ENCODE assay signal across 9 mouse cellular contexts in genomic region chr11:23679044-23679642, GRCm38 (mm10). TPM values are rescaled to one million over a fixed set of nuclear protein-coding genes. Genes with fewer than 3 reads are reported as not detected.
DNase-seq lines count a peak whose midpoint lies in the region; ATAC-seq and TF ChIP-seq lines count a peak whose summit lies in the region.
"Had no signal": no experiment of that assay in that cellular context is flagged by ENCODE, and none has a peak within 500 bp of the region (broad histone marks: within the 10 kb centered on the region; RNA-seq: fewer than 3 reads in every experiment).

No protein-coding gene starts in this region.

- no peaks in the 10 kb centered on the region for H3K79me2 ChIP-seq in MEL (ENCODE audit: control insufficient read depth, insufficient read depth, low read length, poor library complexity)

- H3K4me3 ChIP-seq in MEL (ENCODE audit: control insufficient read depth in 1 of 2, insufficient read depth in 1 of 2, low read depth in 2 of 2, low read length in 2 of 2) = no peak overlapping the region
- no peak overlapping the region for H3K4me3 ChIP-seq in liver, embryonic 14.5 days (ENCODE audit: insufficient read depth in 1 of 2, low read depth in 2 of 2, low read length in 2 of 2)
- no peak overlapping the region for H3K4me3 ChIP-seq in neural tube, embryonic 13.5 days
- H3K4me3 ChIP-seq: heart, embryonic 13.5 days had no signal

- ATAC-seq in liver, embryonic 14.5 days (ENCODE audit: insufficient read depth) = peak; percentile 18; the same call in 1 of the 2 replicates
- peak; percentile 36; the same call in 1 of the 2 replicates for ATAC-seq in neural tube, embryonic 13.5 days (ENCODE audit: low read depth)

- TF ChIP-seq RAD21 in MEL (IDR thresholded peaks at IDR 0.05; ENCODE audit: low read depth, low read length) = peak; percentile 93

- H3K4me1 ChIP-seq in MEL (ENCODE audit: control insufficient read depth in 1 of 2, insufficient read depth in 2 of 2, low read length in 2 of 2) = no peaks in the 10 kb centered on the region
- no peaks in the 10 kb centered on the region for H3K4me1 ChIP-seq in liver, embryonic 14.5 days (replicated peaks; ENCODE audit: control insufficient read depth in 2 of 2, insufficient read depth in 2 of 2, low read length in 1 of 2)
- H3K4me1 ChIP-seq in neural tube, embryonic 13.5 days (replicated peaks) = no peaks in the 10 kb centered on the region
- H3K4me1 ChIP-seq: heart, embryonic 13.5 days had no signal

- 45% methylated on average over 3 of the region's 3 CpGs for WGBS in liver, embryonic 14.5 days (ENCODE audit: insufficient replicate concordance)
- WGBS in neural tube, embryonic 13.5 days = 49% methylated on average over 3 of the region's 3 CpGs

- H3K27ac ChIP-seq in MEL (ENCODE audit: control insufficient read depth, low read depth, low read length) = no peak overlapping the region
- H3K27ac ChIP-seq in liver, embryonic 14.5 days = no peak overlapping the region
- H3K27ac ChIP-seq in neural tube, embryonic 13.5 days (replicated peaks) = 0 out of 2 replicates have a peak overlapping the region, but pooled peaks have one; percentile 1
- H3K27ac ChIP-seq: heart, embryonic 13.5 days had no signal

- TF ChIP-seq POLR2A in MEL (IDR thresholded peaks at IDR 0.05; ENCODE audit: control insufficient read depth in 1 of 2, insufficient read depth in 1 of 2, low read depth in 1 of 2, low read length in 2 of 2, poor library complexity in 1 of 2) = no peak

- TF ChIP-seq EP300 in MEL (IDR thresholded peaks at IDR 0.05; ENCODE audit: low read depth in 1 of 2, low read length in 2 of 2) = no peak
- no peak for TF ChIP-seq EP300 in liver, embryonic 14.5 days (IDR thresholded peaks at IDR 0.05; ENCODE audit: low read depth)

- no peaks in the 10 kb centered on the region for H3K9me3 ChIP-seq in MEL (replicated peaks; ENCODE audit: insufficient read depth, low read length)
- no peaks in the 10 kb centered on the region for H3K9me3 ChIP-seq in liver, embryonic 14.5 days (ENCODE audit: control insufficient read depth, low read length)
- H3K9me3 ChIP-seq in neural tube, embryonic 13.5 days = no peaks in the 10 kb centered on the region
- H3K9me3 ChIP-seq: heart, embryonic 13.5 days had no signal

- no peak overlapping the region for H3K9ac ChIP-seq in MEL (ENCODE audit: control insufficient read depth, low read depth, low read length, poor library complexity, severe bottlenecking)
- H3K9ac ChIP-seq in liver, embryonic 14.5 days (replicated peaks) = no peak overlapping the region
- no peak overlapping the region for H3K9ac ChIP-seq in neural tube, embryonic 13.5 days
- H3K9ac ChIP-seq: heart, embryonic 13.5 days had no signal

- H3K4me2 ChIP-seq in liver, embryonic 14.5 days (ENCODE audit: low read depth) = no peak overlapping the region
- no peak overlapping the region for H3K4me2 ChIP-seq in neural tube, embryonic 13.5 days
- H3K4me2 ChIP-seq: heart, embryonic 13.5 days had no signal

- H3K36me3 ChIP-seq in MEL (ENCODE audit: control insufficient read depth in 1 of 2, insufficient read depth in 2 of 2, low read length in 2 of 2) = peaks cover 2 to 31% of the 10 kb centered on the region in 2 experiments; a peak in 2 of 4 replicates
- peaks cover 2% of the 10 kb centered on the region for H3K36me3 ChIP-seq in liver, embryonic 14.5 days (replicated peaks; ENCODE audit: control insufficient read depth, insufficient read depth, low read depth)
- H3K36me3 ChIP-seq in neural tube, embryonic 13.5 days = peaks cover 85% of the 10 kb centered on the region

- peak; percentile 23 to 96 (median 88); a peak in 4 of 6 replicates for TF ChIP-seq CTCF in MEL (IDR thresholded peaks at IDR 0.05 in 2 of 3, conservative IDR thresholded peaks at IDR 0.05 in 1 of 3; ENCODE audit: control insufficient read depth in 1 of 3, insufficient read depth in 1 of 3, low read depth in 2 of 3, low read length in 3 of 3, poor library complexity in 1 of 3, severe bottlenecking in 1 of 3)
- TF ChIP-seq CTCF in liver, embryonic 14.5 days (IDR thresholded peaks at IDR 0.05; ENCODE audit: low read depth) = peak; percentile 79

- DNase-seq in A20 (ENCODE audit: low read depth, low spot score) = peak; percentile 82
- peak; percentile 87 for DNase-seq in MEL (ENCODE audit: low read depth, low spot score)
- peak; percentile 63 for DNase-seq in cerebellum, adult 8-10 months
- peak; percentile 25 for DNase-seq in gastrocnemius, postnatal 14 days
- peak; percentile 68 for DNase-seq in kidney, postnatal 14 days
- peak; percentile 38 to 52 (median 50) for DNase-seq in liver, embryonic 14.5 days (ENCODE audit: low read depth in 3 of 3, low spot score in 3 of 3)
- DNase-seq in thymus, postnatal 4 days = peak; percentile 71

- intact Hi-C loops in gastrocnemius, postnatal 14 days (cut with DNase I; ENCODE audit: low total_unique reads) = loop anchor here (5.0 to 10.0 kb wide), 2 partner anchors 176 to 278 kb away; no protein-coding TSS in a partner anchor

- H3K27me3 ChIP-seq in MEL (ENCODE audit: control insufficient read depth in 1 of 2, insufficient read depth in 2 of 2, low read length in 2 of 2) = no peaks in the 10 kb centered on the region
- no peaks in the 10 kb centered on the region for H3K27me3 ChIP-seq in liver, embryonic 14.5 days (ENCODE audit: control insufficient read depth, insufficient read depth, low read length)
- no peaks in the 10 kb centered on the region for H3K27me3 ChIP-seq in neural tube, embryonic 13.5 days
- H3K27me3 ChIP-seq: heart, embryonic 13.5 days had no signal

TF ChIP-seq in MEL, 35 proteins besides CTCF, POLR2A, EP300 and RAD21:
- TF ChIP-seq GATA1 (IDR thresholded peaks at IDR 0.05; ENCODE audit: low read depth, low read length) (0 out of 2 replicates have a peak, but pooled peaks have one; percentile 22), ELF1 (IDR thresholded peaks at IDR 0.05; ENCODE audit: low read depth, low read length) (0 out of 2 replicates have a peak, but pooled peaks have one; percentile 20), CHD2 (IDR thresholded peaks at IDR 0.05; ENCODE audit: low read length) (no peak), MEF2A (IDR thresholded peaks at IDR 0.05; ENCODE audit: extremely low read depth, insufficient replicate concordance, low read depth, low read length, poor library complexity, severe bottlenecking) (no peak), TCF12 (IDR thresholded peaks at IDR 0.05; ENCODE audit: low read depth, low read length) (no peak), ZNF384 (IDR thresholded peaks at IDR 0.05; ENCODE audit: low read depth, low read length) (peak; percentile 84), NELFE (IDR thresholded peaks at IDR 0.05; ENCODE audit: low read depth, low read length) (no peak), ZKSCAN1 (IDR thresholded peaks at IDR 0.05; ENCODE audit: low read depth, low read length) (no peak), ZC3H11A (IDR thresholded peaks at IDR 0.05; ENCODE audit: low read depth, low read length) (peak; percentile 90), SIN3A (IDR thresholded peaks at IDR 0.05; ENCODE audit: low read length) (peak; percentile 45; the same call in 1 of the 2 replicates), SMC3 (IDR thresholded peaks at IDR 0.05; ENCODE audit: low read depth, low read length) (peak; percentile 87), MXI1 (IDR thresholded peaks at IDR 0.05; ENCODE audit: low read depth, low read length) (no peak)
TF ChIP-seq in MEL: peak in this region for 6.

RNA-seq across cellular contexts. Expression of gene Pex13, which starts 13.4 kb away (rescaled TPM):
- total RNA-seq in MEL (2012; rRNA removed) = 24.7 and 32.1 TPM in 2 replicates
- 10 to 100 TPM in 1 of 2 experiments, not detected in 1; 24.7 TPM for polyA plus RNA-seq in MEL (2012; ENCODE audit: insufficient read depth in 1 of 2, insufficient read length in 2 of 2, low read depth in 1 of 2, low replicate concordance in 2 of 2, missing spikeins in 1 of 2)
- 10 to 100 TPM; 12.7 to 16.5 TPM for total RNA-seq in gastrocnemius, postnatal 14 days (2021)
- polyA plus RNA-seq in liver, embryonic 14.5 days (2012; rRNA removed) = 2.7 and 3.5 TPM in 2 replicates
- 12.2 and 13.0 TPM in 2 replicates for polyA plus RNA-seq in liver, embryonic 14.5 days (2014; fragmentation: Nextera tagmentation; extraction: Ambion mirVana)
- 38.8 and 45.1 TPM in 2 replicates for polyA plus RNA-seq in neural tube, embryonic 13.5 days (2015; fragmentation: Nextera tagmentation; extraction: Ambion mirVana)

RNA-seq across cellular contexts. Expression of gene Pus10, which starts 13.7 kb away (rescaled TPM):
- 52.5 and 55.3 TPM in 2 replicates for total RNA-seq in MEL (2012; rRNA removed)
- polyA plus RNA-seq in MEL (2012; ENCODE audit: insufficient read depth in 1 of 2, insufficient read length in 2 of 2, low read depth in 1 of 2, low replicate concordance in 2 of 2, missing spikeins in 1 of 2) = 100 to 1,000 TPM in 1 of 2 experiments, 10 to 100 TPM in 1; 43.4 to 416 TPM
- total RNA-seq in gastrocnemius, postnatal 14 days (2021) = 10 to 100 TPM in 1 of 2 experiments, 1 to 10 TPM in 1; 9.9 to 12.4 TPM
- polyA plus RNA-seq in liver, embryonic 14.5 days (2012; rRNA removed) = 3.2 and 6.1 TPM in 2 replicates
- polyA plus RNA-seq in liver, embryonic 14.5 days (2014; fragmentation: Nextera tagmentation; extraction: Ambion mirVana) = 13.6 and 14.9 TPM in 2 replicates
- polyA plus RNA-seq in neural tube, embryonic 13.5 days (2015; fragmentation: Nextera tagmentation; extraction: Ambion mirVana) = 14.1 and 14.3 TPM in 2 replicates

RNA-seq across cellular contexts. Expression of gene 0610010F05Rik, which starts 45.7 kb away (rescaled TPM):
- total RNA-seq in MEL (2012; rRNA removed) = 13.7 and 14.1 TPM in 2 replicates
- polyA plus RNA-seq in MEL (2012; ENCODE audit: insufficient read depth in 1 of 2, insufficient read length in 2 of 2, low read depth in 1 of 2, low replicate concordance in 2 of 2, missing spikeins in 1 of 2) = 100 to 1,000 TPM in 1 of 2 experiments, 10 to 100 TPM in 1; 13.8 to 156 TPM
- total RNA-seq in gastrocnemius, postnatal 14 days (2021) = 1 to 10 TPM; 7.8 to 9.2 TPM
- polyA plus RNA-seq in liver, embryonic 14.5 days (2012; rRNA removed) = 1.9 and 3.1 TPM in 2 replicates
- polyA plus RNA-seq in liver, embryonic 14.5 days (2014; fragmentation: Nextera tagmentation; extraction: Ambion mirVana) = 11.1 and 12.3 TPM in 2 replicates
- polyA plus RNA-seq in neural tube, embryonic 13.5 days (2015; fragmentation: Nextera tagmentation; extraction: Ambion mirVana) = 128 and 133 TPM in 2 replicates

Comparison
In these comparisons a context has a peak if more than half of its experiments do, and no peak if none do; other contexts are left out.
1. DNase-seq: peak in every context shown above with its lines; median percentile 87 in MEL; 82 in A20; 71 in thymus, postnatal 4 days; 68 in kidney, postnatal 14 days; 63 in cerebellum, adult 8-10 months; 50 in liver, embryonic 14.5 days; 25 in gastrocnemius, postnatal 14 days.